Mouse (Mus musculus) CD4-positive, CD25-positive, alpha-beta regulatory T cell, adult 2 months (primary cell): ENCODE measurements around the gene Zswim3.
A peak's percentile ranks its signal among the peaks of the same experiment; 100 is the strongest.
"Not testable (repeated sequence)": the region's sequence is repeated elsewhere in the genome, so short reads cannot be mapped to it uniquely, and the experiment has no call there.

Source experiments
- DNase-seq: peaks from one replicate; pipeline ENCODE4 v3.0.0-alpha.2; 2012; ENCODE audit warnings: low read depth, low spot score

The Zswim3 gene

GRCm38 (mm10) chr2:164855572-164855971 is 50.7 kb downstream of the Zswim3 start:
- DNase-seq, result not testable (repeated sequence)

- no peak for DNase-seq
These were observed 51.6 kb downstream of the Zswim3 start for GRCm38 (mm10) chr2:164856309-164857100.

- DNase-seq, result peak; percentile 65
These were observed 52.4 kb downstream of the Zswim3 start, which contains the start of gene Pltp for GRCm38 (mm10) chr2:164857101-164857821. Gene Pltp, minus strand, starts transcription at chr2:164857711.

GRCm38 (mm10) chr2:164857842-164858553 is 53.1 kb downstream of the Zswim3 start:
- DNase-seq, result no peak

GRCm38 (mm10) chr2:164859155-164859554 is 54.3 kb downstream of the Zswim3 start:
- no peak for DNase-seq

- no peak for DNase-seq
These were observed 54.9 kb downstream of the Zswim3 start for GRCm38 (mm10) chr2:164859640-164860432.

GRCm38 (mm10) chr2:164861094-164861493 is 56.2 kb downstream of the Zswim3 start:
- no peak for DNase-seq

- DNase-seq, result no peak
These were observed 57.4 kb downstream of the Zswim3 start for GRCm38 (mm10) chr2:164862179-164862861.

- not testable (repeated sequence) for DNase-seq
These were observed 58.5 kb downstream of the Zswim3 start for GRCm38 (mm10) chr2:164863411-164863810.

GRCm38 (mm10) chr2:164864593-164864992 is 59.7 kb downstream of the Zswim3 start:
- DNase-seq, result no peak

GRCm38 (mm10) chr2:164866741-164867551 is 62.0 kb downstream of the Zswim3 start:
- no peak for DNase-seq

GRCm38 (mm10) chr2:164867566-164867965 is 62.7 kb downstream of the Zswim3 start:
- peak; percentile 50 for DNase-seq

GRCm38 (mm10) chr2:164868491-164868890 is 63.6 kb downstream of the Zswim3 start:
- peak; percentile 57 for DNase-seq
